Mouse (Mus musculus) right cerebral cortex, postnatal 36 days (tissue): ENCODE results near the gene Alk.
A peak's percentile ranks its signal among the peaks of the same experiment; 100 is the strongest.
"Not testable (repeated sequence)": the region's sequence is repeated elsewhere in the genome, so short reads cannot be mapped to it uniquely, and the experiment has no call there.

ENCODE experiments used
- DNase-seq, 2 experiments: peaks; one replicate each; pipeline ENCODE4 v3.0.0; 2022; ENCODE audit warnings: low spot score in 2 of 2, mixed read lengths in 1 of 2

Alk gene

DNA sequence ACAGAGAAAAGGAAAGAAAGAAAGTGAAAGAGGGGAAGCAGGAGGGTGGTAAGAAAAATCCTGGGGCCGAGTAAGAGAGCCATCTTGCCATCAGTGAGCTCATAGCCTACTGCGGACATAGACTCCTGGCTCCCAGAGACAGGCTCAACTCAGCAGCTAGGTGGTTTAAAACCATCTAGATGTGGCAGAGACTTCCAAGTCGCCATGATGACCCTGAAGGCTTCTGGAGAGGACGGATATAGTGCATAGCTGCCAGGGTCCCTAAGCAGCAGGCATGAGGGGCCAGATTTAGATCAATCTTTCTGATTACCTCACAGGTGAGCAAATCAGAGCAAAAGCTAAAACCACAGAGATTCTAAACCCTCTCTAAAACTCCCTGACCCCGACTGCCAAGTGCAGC is 76.9 kb downstream of the Alk start:
- no peak for DNase-seq

DNA sequence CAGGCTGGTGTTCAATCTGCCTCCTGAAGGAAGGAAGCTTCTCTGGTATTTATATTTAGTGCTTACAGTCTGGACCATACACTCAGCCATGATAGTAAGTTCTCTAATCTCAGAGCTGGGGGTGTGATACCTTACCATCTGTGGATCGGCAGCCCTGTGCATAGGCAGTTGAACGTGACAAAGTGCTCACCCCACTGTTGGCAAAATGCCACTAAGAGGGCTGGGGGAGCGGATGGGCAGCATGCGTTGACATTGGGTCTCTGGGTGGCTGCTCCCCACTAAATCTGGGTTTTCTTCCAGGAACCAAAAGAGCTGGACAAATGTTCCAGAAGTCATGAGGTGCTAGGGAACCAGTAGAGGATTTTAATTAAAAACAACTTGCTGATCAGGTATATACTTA is 78.1 kb downstream of the Alk start:
- DNase-seq, result no peak

DNA sequence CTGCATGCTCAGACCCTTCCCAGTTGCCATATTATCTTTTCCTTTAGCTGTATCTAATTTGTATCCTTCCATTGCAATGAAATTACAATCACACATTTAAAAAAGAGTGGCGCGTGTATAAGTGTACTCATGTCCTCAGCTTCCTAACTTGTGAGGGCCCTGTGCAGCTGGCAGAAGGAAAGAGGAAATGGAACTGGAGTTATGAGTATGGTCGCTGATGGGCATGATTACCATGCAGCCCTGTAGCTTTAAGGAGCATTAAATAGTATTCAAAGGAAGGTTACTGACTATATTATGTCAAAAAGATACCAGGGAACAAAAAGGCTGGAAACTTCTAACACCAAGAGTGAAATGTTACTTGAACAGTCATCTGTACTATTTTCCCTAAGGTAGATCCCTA is 79.6 kb downstream of the Alk start:
- DNase-seq, result no peak

DNA sequence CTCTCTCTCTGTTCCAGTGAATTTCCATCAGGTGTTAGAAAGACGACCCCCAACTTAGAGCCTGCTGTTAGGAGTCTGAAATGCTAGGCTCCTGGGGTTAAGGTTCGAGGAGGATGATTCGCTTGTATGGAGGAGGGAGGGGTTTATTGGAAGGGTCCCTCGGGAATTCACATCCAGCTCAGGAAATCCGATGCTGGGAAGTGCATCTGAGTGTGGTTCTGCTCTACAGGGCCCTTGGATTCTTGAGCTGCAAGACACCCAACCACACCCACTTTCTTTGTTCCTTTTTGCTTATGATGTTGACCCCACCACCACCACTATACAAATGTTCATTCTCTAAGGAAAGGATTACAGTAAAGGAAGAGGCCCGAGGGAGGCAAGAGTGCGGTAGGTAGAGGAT is 81.4 kb downstream of the Alk start:
- DNase-seq, result no peak

DNA sequence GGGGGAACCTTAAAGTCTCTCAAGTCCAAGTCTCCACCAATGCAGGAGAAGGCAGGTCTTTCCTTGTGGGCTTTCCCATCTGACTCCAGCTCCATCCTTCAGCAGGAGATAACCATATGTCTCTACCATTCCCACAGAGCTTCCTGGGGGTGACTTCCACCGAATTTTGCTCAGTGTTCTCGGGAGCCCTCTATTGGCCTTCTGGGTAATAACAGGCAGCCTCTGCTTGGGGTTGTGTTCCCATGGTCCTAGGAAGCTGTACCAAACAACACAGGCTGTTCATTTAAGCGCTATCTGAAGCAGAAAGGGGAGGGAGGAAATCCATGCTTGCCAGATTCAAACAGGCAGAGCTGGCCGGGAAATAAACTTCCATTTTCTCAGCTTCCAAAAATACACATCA is 82.0 kb downstream of the Alk start:
- peak; percentile 38 to 49 for DNase-seq

DNA sequence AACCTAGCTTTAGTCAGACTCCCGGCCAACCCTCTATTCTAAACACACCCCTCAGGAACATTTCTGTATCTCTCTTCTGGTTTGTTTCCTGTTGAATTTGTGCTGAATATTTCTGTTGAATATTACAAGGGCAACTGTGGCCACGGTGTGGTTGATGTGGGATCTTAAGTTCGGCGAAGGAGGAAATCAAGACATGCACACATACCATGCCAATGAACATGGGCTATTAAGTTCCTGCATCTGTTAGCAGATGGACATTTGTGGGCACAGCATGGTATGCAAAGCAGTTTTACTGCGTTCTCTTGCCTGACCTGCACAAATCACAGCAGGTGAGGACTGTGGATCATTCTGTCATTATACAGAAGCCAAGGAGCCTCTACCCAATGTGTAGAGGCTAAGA is 83.1 kb downstream of the Alk start:
- no peak for DNase-seq

DNA sequence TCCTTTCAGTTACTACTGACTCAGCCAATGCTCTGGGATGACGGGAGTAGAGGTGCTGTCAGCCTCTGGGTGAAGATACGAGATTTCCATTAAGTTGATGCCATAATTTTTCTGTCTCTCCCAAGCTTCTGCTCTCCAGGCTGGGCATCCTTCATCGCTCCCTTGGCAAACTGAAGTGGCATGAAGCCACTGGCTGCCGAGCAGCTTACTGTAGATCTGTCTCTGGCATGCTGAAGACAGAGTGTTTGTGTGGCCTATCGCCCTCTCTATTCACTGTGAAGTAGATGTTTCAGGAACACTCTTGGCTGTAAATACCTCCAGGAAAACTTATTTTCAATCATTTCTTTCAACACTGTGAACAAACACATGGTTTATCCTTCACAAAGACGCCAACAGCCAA is 93.7 kb downstream of the Alk start:
- no peak for DNase-seq

DNA sequence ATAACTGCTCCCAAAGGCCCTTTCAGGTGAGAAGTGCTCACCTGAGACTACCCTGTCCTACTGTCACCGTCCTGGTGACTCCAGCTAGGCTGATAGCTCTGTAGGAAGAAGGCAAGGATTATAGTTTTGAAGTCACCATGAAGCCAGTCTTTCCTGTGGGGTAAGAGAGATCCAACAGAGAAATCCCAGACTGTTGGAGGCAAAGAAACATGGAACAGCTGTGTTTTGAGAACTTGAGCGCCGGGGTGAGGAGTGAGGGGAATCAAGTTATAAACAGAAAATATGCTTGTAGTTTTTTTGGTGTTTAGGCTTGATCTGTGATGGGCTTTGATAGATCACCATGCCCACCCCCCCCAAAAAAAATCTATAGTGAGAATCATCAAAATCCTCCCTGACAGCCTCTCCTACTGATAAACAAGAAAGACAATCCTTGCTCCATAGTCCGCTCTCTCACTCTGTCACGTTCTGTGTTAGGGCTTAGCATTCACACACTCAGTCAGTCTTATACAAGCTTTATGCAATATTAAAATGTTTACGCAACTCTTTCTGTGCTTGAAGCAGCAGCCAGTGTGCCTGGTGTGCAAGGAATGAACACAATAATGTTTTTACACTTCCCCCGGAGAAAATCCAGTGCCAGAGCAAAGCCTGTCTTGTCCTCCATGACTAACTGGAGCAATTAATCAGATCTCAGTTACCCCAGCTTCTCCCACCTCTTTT is 95.6 kb downstream of the Alk start:
- DNase-seq, result no peak

DNA sequence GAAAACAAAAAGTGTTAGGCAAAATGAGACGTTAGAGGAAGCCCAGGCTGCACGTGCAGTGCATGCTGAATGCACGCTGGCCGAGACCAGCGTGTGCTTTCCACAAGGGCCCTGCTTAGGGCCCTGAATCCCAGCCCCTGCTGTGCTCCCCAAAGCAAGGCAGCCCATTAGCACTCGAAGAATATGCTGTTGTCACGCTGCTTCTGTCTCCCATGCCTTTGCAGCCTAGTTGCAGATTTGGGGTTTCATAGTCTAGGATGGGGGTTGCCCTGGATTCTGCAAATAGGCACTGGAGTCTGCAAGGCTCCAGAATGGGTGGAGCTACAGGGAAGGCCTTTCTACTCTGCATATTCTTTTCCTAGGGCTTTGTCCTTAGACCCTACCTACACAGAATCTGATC is 99.2 kb downstream of the Alk start:
- peak; percentile 8 to 13 for DNase-seq

DNA sequence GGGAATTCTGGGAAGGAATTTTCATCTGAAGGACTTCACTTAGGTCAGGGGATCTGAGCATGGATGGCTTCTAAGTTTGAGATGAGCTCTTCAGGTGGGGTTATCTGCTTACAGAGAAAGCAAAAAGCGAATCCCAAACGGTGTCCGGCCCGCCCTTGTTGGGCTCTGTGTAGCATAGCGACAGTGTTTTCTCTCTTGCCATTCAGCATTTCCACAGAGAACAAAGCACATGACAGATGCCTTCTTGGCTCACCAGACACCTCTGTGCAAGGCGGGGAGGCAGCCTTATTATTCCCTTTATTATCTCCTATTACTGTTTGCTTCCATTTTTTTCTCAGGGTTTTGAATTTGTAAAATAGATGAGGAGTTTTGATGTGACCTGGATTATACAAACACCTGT is 99.8 kb downstream of the Alk start:
- no peak for DNase-seq

DNA sequence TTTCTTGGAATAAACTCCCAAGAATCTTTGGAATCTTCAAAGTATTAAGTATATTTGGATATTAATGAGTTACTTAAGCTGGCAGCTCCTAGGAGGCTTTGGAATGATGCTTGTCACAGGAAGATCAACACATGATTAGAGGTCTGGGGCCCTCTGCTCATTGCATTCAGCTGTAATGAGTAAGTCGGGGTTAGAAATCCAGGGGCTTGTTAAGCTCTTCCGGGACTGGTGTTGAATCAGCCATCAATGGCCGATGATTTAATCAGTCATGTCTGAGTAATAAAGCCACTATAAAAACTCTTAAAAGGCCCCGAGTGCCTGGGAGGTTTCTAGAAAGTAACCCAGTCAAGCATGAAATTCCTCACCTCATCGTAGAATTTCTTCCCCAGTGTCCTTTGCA is 109.0 kb downstream of the Alk start:
- DNase-seq, result no peak

DNA sequence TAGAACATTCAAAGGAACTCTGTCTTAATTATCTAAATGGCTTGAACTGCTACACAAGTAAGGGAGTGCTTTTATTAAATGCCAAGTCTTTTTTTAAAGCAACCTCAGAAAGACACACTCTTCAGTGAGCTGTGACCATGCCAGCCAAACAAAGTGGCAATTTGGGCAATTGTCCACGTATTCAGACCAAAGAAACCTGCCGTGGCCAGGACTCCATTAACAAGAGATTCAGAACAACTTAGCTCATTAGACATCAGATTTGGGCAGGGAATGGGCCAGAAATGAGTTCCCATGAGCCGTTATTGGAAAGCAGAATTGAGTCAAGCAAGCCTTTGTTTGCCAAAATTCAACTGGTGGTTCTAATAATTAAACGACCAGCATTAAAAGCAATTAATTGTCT is 118.8 kb downstream of the Alk start:
- DNase-seq, result peak; percentile 16 to 36

DNA sequence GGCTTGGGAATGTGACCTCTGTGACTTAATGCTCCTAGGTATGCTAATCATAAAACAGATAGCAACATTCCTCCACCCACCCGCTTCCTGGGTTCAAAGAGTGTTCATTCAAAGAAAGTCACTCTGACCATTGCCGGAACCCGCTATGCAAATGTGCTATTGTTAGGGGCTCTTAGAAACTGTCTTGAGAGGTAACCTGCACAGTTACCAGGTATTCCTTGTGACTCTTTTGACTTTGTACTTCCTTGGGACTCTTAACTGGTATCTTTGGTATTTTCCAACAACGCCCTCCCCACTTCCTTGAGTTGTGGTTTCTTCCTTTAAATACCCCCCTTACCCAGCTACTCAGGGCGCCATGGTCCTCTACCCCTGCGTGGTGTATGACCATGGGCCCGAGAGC is 125.2 kb downstream of the Alk start:
- not testable (repeated sequence) for DNase-seq

DNA sequence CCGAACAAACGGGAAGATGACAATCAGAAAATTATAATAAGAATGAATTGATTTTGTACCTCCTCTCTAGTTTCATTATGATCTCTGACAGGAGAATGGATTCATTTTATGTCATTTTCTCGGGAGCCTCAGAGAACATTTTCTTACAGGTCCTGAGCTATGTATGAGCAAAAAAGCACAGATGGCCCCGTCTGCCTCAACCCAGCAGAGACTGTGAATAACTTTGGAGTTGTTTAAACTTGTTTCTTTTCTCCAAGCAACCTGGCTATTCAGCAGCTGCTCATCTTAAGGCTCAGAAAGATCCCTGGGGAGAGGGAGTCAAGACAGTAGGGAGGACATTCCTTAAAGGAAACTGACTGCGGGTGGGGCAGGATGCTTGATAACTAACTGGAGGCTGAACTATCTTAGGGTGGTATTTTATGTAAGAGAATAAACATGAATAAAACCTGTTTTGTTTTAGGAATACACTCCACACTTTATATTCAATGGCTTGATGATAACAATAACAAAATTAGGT is 126.5 kb downstream of the Alk start:
- no peak for DNase-seq

DNA sequence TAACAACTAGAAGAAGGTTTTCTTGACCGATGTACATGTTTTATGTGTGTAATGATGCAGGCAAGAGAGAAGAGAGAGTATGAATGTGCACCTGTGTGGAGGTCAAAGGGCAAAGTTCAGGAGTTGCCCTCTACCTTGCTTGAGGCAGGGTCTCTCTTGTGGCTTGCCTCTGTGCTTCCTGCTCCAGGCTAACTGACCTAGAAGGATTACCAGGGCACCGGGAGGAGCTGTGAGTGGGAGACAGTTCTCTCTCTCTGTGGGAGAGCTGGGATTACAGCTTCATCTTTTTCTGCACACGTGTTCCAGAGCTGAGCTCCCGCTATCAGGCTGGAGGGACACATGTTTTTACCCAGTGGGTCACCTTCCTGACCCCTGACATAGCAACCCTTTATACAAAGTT is 127.5 kb downstream of the Alk start:
- no peak for DNase-seq

DNA sequence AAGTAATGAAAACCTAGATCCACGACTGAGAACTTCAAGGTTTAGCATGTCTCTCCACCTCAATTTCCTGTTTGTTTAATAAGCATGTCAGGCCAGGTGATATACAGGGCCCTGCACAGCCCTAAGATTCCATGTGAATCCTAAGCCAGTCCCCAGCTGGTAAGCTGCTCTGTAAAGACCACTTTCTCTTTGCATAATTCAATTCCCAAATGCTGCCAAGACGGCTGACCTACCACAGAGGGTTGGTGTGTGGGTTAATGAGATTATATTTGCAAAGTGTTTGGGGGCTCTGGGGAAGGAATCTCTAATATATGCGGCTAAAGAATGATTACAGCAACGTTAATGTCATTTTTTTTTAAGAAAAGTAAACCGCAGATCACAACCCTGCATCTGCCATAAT is 130.3 kb downstream of the Alk start:
- DNase-seq, result no peak

DNA sequence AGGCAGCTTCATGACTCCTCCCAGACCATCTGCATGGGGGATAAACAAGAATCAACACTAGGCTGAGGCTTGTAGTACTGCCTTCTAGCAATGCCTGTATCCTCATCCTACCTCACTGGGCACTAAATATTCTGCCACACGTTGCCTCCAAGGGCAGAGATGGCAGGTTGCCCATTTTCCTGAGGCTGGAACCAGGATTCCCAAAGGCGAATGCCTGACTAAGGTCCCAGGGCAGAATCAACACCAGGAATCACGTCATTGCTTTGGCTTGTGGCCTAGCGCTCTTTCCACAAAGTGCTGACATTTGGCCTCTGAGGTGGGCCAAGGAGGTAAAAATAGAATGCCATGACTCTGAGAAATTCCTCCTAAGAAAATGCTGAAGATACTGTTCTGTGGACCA is 155.9 kb downstream of the Alk start:
- no peak for DNase-seq

DNA sequence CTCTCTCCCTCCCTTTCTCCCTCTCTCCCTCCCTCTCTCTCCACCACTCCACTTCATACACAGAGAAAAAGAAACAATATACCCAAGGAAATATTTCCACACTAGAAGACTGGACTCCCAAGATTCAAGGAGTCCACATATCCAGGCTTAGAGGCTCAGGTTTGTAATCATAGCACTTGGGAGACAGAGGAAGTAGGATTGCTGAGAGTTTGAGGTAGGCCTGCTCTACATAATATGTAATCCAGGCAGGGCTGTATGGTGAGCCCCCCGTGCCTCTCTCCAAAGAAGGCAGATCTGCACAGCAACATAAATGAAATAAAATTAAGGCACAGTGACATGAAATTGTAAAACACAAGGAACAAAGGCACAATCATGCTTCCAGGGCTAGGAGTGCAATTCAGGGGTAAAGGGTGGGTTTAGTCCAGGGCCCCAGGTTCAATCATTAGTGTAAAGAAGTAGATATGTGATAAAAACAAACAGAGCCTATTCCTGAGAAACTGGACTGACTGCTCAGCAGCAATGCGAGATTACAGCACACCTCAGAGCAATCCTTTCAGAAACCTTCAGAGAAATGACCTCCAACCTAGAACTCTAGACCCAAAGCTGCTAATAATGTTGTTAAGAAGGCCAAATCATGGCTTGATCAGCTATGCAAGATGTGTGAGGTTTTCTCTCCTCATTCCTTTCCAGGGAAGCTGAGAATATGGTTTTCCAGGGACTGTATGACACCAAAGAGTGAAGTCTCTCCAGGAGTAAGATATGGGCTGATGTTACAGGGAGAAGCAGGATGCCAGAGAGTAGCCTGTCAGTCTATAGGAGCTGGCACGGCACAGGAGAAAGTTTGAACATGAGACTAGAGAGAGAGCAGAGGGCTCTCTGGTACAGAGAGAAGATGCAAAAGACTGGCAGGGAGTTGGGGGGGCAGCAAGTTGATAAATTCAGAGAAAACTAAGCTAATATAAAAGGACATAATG is 158.9 kb downstream of the Alk start:
- DNase-seq, result no peak

DNA sequence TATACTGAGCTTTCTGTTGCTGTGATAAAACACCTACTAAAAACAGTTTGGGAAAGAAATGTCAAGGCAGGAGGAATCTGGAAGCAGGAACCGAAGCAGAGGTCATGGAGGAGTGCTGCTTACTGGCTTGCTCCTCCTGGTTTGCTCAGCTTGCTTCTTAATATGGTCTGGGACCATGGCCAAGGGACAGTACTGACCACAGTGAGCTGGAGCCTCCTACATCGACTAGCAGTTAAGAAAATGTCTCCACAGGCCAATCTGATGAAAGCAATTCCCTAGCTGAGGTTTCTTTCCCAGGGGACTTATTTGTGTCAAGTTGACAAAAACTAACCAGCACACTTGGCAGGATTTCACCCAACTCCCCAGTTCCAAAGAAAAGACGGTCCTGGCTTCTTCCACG is 187.0 kb downstream of the Alk start:
- no peak for DNase-seq

DNA sequence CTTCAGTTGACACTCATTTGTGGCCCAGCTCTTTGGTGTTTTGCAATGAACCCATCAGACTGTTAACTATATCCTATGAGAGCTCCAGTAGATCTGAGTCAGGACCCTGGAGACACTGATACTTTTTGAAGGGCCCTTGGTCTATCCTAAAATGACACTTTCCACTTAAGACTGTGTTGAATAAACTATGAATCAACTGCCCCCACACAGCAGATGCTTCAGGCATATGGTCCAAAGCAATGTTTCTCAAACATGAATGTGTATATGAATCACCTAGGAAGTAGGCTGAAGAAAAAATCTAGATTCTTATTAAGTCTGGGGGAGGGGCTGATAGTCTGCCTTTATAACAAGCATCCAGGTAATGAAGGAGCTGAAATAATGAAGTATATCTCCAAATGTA is 189.8 kb downstream of the Alk start:
- peak in 1 of 2 experiments; percentile 14 for DNase-seq

DNA sequence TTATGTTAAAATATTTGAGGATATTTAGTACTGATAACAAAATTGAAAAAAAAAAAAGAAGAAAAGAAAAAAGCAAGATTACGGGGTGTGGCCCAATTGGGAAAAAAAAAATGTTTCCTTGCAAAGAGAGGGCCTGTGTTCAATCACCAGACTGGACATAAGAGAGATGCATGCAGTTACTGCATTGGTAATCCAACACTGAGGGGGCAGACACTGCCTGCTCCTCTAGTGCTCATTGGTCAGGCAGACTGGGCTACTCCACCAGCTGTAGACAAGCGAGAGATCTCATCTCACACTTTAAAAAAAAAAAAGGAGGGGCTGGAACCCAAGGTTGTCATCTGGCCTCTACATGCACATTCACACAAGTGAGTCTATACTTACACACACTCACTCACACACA is 199.6 kb downstream of the Alk start:
- no peak for DNase-seq

DNA sequence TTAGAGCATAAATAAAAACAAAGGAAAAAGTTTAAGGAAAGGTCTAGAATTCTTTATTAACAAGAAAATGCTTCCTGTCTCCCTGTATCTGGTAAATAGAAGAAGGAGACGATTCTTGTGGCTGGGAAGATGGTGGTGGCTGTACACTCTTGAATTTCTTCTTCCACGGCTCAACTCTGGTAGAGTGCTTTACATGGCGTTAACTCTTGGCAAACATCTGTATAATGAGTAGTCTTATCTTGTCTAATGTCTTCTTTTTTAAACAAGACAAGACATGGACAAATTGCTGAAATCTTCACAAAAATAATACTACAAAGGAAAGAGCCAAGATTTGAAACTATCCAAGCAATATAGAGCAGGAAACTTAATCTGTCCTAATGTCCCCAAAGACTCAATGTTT is 202.6 kb downstream of the Alk start:
- no peak for DNase-seq

DNA sequence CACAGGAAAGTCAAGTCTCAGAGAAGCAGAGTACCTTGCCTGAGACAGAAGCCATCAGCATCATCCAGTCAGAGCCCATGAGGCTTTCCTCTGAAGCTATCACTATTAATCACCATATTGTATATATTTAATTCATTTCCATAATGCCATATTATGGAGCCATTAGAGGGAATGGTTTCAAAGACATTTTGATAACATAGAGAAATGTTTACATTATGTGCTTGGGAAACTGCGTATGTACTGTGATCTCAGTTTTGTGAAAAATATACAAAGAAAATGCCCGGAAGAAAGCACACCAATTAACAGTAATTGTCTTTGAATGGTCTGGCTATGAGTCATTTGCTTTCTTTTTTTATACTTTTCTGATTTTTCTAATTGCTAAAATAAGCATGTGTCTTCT is 203.1 kb downstream of the Alk start:
- no peak for DNase-seq
